Mouse (Mus musculus): ENCODE data around the gene Acsm2.
A peak's percentile ranks its signal among the peaks of the same experiment; 100 is the strongest.

Acsm2 gene

DNA sequence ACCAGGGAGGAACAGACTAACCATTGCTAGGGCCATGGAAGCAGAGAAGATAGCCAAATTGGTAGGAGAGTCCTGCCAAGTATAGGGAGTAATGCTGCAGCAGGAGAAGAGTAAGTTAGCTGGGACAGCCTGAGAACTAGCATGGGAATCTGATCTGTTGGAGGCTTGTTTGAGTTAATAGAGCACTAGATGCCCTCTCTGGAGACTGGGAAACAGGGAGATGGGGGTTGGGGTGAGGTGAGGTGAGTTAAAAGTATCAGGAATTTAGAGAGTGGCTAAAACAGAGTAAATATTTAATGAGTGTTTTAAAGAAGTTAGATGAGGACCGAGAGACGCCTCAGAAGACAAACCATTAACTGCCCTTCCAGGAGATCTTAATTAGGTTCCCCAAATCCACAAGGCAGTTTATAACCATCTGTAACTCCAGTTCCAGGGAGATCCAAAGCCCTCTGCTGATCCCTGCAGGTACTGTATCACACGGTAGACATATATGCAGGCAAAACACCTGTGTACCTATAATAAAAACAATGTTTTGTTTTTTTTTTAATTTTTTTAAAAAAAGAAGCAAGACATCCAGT, 40.5 kb downstream of the Acsm2 start:
- no peak for DNase-seq

DNA sequence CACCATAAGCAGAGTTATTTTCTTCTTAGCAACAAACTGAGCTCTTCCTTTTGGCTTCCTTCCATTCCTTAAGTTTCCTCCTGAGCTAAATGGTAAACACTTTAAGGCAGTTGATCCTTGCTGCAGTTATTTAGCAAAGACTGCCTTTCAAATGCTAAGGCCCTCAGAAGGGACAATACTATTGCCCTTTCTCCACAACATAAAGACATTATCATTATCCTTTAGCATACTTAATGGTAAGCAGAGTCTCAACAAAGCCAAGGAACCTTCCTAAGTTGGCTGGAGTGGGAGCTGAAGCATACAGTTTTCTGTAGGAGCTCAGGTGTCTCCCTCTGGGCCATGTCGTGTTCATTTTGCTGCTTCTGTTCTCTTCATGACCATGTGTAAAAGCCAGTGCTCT, 41.2 kb downstream of the Acsm2 start:
- DNase-seq = no peak

DNA sequence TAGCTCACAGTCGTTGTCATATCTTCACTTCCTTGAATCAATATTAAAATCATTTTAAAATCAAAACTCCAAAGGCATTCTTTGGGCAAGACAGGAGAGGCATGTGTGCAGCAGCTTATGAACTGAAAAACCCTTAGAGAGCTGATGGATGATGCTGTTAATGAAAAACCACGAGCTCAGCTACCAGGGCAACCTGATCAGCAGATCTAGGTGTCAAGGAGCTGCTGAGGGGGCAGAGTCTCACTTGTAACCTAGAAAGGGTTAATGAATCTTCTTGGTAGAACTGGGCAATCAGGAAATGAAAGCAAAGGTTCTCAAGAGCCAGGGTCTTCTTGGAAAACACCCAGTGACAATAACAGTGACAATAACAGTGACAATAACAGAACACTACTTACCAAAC, 42.4 kb downstream of the Acsm2 start:
- no peak for DNase-seq

DNA sequence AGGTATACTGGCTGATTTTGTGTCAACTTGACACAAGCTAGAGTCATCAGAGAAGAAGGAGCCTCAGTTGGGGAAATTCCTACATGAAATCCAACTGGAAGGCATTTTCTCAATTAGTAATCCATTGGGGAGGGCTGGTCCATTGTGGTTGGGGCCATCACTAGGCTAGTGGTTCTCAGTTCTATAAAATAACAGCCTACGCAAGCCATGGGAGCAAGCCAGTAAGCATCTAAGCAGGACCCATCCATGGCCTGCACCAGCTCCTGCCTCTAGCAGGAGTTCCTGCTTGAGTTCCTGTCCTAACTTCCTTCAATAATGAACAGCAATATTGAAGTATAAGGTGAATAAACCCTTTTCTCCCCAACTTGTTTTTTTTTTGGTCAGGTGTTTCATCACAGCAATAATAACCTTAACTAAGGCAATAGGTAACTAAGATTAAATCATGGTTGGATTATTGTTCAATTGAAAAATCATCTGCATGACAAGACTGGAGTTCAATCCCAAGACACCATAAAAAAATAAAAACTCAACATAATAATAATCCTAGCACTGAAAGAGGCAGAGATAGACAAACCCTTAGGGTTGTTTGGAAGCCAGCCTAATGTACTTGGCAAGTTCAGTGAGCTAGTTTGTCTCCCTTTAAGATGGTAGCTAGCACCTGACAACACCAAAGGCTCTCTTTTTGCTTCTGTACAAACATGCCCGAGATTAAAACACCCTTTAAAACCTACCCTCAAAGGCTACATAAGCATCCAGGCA, 47.2 kb downstream of the Acsm2 start:
- DNase-seq = no peak

DNA sequence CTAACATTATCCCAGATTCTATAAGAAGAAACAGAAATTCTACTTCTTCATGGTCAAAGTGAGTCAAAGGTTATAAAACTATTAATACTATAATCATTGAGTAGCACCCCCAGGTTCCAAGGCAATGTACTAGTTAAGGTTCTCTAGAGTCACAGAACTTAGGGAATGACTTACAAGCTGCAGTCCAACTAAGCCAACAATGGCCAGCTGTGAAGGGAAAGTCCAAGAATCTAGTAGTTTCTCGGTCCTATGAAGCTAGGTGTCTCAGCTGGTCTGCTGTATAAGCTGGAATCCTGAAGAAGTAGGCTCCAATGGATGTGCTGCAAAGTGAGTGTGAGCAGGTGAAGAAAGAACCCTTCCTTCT, 47.8 kb downstream of the Acsm2 start:
- no peak for DNase-seq

DNA sequence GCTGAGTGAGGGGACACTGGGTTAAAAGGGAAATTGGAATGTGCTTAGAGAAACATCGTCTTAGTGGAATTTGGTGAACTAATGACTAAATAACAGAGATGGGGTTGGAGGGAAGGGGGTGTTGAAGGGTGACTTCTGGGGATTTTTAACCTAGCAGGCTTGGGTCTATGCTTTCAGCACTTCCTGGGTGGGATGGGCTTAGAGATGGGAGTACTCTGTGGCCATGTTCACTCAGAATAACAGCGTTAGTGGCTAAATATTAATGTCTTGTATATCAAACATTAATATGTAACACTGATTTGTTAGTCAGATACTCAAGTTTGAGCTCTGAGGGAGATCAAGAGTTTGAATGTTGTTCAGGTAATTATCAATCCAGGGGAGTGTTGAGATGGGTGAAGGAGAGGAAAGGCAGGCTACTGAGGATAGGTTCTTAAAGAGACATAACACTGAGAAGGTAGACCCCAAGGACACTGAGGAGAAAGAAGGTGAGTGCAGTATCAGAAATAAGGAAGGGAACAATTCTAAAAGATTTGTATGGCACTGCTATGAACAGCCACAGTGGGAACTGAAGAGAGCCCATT, 50.9 kb downstream of the Acsm2 start:
- no peak for DNase-seq

DNA sequence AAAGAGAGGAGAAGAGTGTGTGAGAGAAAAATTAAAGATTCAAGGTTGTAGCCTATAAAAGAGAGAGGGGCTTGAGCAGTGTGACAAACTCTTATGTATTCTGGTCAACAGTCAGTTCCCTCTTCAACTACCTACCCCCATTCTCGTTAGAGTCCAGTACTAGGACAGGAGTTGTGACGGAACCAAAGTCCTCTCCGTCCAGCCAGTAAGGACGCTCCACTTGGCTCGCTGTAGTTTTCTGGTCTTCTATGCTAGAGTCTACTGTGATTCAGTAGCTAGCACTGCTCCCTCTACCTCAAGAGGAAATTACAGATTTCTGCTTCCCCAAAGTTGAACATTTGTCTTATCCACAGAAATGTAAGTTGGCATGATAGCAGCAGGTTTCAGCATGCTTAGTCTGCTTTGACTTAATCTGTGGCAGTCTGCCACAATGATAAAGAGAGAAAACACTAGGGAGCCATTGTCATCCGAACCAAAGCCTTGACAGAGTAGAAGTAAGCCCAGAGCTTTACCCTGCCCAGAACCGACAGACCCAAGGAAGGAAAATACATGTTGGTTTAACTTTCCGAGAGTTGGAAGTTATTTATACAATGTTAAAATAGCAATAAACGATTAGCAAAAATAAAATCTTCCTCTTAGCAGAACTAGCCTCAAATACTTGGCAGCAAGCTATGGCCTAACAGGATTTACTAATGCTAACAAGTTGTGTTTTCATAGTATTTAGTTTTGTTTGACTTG, 52.0 kb downstream of the Acsm2 start:
- no peak for DNase-seq

DNA sequence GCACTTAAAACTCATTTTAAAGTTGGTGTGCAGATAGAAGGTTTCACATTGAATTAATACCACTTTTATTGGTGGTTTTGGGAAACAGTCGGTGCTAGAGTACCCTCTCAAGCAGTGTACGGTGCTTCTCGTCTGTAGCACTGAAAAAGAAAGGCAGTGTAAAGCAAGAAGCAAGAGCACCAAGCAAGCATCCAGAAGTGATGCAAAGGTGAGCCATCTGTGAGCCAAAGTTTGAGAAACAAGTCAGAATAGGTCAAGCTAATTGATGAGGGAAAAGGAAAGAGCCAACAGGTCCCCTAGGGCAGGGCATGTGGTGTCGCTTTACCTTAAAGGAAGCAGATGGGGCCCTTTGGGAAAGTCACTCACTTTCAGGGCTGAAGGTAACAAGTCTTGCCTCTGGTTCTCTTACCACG, 52.5 kb downstream of the Acsm2 start, which contains the start of gene Acsm1:
Acsm1 (plus strand) TSS at position 363 of the 413 bp plus-strand sequence.
- DNase-seq = no peak

DNA sequence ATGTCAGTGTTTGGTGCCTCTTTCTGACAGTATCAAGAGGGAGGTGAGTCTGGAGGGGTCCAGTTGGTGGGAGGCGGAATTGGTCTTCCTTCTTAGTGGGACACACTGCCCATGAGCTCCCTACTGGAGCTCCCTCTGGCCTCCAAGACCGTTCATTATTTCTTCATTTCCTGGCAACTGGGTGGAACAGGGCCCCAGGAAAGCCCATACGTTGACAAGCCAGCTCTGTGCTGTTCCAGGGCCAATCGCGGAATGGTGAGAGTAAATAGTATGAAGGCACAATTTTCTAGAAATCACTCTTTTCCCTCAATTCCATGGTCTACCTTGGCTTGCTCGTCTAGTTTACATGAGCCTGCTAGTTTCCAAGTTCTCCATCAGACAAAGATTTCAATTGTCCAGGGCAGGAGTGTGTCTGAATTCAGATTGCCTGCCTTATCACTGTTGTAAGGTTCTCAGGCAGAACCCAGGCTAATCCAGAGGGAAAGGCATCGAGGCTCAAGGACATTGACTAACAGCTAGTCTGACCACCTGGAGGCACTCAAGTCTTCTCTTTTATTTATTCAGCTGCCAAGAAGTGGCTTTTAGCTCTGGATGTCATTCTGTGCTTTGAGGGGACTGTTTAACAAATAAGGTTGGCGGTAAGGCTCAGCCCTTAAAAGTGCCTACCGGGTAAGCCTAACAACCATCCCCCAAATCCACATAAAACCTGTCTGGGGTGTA, 53.8 kb downstream of the Acsm2 start:
- DNase-seq = no peak

DNA sequence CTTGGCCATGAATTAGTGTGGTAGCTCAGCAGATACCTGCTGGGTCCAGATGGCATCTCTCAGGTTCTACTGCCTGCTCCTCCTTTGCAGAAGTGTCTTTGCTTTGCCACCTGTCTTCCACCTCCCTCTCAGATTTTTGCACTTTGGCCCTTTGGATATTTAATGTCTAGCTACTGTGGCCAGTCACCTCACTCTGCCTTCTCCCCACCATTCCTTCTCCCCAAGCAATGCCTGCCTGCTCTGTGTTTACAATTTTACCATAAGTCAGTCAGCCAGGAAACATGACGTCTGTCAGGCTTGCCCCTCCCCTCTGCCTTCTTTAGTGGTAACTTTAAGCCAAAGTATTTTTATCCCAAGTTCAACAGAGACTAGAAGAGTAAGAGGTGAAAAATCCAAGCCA, 62.4 kb downstream of the Acsm2 start:
- peak; percentile 24 to 30 for DNase-seq

DNA sequence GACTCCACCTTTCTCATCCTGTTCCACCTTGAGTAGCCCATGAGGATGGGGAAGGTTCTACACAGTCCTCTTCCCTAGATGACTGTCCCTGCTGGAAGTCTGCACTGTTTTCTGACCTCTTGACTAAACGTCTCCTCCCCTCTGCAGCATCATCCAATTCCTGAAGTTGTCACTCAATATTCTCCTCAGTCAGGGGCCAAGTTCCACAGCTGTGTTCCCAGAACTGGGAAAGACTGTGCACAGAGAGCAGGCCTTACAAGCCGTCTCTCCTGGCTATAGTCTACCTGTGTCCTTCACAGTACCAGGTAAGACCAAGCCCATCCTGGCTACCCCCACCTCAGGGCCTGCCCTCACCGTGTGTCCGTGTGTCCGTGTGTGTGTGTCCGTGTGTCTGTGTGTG, 63.5 kb downstream of the Acsm2 start:
- no peak for DNase-seq

DNA sequence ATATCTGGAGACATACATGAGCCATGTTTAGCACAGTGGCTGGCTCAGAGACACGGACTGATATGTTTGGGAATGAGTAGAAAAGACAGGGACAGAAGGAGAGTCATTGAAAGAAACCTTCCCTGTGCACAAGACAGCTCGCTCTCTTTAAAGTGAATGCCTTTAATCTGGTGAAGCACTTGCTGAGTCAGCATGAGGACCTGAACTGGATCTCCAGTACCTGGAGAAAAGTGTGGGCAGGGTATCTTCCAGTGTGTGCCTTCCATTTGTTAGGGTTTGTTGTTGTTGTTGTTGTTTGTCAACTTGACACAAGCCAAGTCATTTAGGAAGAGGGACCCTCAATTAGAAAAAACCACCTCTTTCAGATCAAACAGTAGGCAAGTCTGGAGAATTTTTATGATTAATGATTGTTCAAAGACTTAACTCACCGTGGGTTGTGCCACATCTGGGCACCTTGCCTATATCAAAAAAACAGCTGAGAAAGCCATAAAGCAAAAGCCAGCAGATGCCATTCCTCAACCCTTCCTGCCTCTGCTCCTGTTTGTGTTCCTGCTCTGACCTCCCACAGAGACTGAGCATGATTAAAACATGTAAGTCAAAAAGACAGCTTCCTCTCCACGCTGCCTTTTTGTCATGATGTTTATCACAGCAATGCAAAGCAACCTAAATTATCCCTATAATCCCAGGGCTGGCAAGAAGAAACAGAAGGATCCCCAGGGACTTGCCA, 64.2 kb downstream of the Acsm2 start:
- peak in 1 of 2 experiments; percentile 3 for DNase-seq

DNA sequence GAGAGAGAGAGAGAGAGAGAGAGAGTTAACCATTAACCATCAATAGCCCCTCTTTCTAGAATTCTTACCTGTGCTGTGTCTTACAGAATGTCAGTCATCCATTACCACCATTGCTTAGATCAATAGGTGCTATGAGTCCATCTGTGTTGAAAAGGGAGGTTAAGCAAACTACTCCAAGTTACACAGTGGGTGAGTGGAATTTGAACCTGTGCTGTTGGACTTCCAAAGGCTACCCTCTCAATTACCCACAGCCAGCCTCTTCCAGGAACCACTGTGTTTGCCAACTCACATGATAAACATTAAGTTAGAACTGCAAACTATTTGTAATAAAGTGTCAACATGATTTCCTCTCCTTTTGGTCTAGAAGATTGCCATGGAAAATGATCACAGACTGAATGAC, 66.0 kb downstream of the Acsm2 start:
- DNase-seq = no peak

DNA sequence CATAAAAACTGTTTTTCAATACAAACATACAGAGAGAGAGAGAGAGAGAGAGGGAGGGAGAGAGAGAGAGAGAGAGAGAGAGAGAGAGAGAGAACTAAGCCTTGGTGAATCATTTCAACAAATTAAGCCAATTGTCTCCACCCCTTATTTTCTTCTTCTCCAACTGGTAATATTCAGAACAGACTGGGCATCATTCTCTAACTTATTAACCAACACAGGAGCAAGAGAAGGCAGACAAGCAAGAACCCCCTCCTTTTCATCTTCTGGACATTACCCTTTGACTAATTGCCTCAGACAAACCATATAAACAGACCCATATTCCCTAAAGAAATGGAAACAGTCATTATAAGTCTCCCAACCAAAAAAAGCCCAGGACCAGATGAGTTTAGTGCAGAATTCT, 84.6 kb downstream of the Acsm2 start:
- DNase-seq = no peak

DNA sequence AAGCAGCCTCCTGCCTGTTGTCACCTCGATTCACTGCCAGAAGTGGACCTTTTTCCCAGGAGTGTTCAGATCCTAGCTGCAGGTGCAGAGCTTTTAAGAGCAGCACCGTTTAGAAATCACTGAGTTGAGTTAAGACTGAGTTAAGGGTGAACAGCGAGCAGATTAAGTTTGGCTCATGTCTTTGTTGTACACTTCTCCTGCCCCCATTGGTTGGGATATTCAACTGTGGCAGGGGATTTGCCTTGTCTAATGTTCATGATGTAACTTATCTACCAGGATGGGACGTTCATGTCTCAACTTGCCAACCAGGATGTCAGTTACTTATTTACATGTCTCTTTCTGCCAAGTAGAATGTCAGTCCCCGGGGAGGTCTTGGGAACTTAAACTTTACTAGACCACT, 88.2 kb downstream of the Acsm2 start:
- DNase-seq = no peak
